Mouse (Mus musculus) intestine, postnatal 0 days (tissue): ENCODE results near the gene Sel1l. TPM values are rescaled to one million over a fixed set of nuclear protein-coding genes. Genes with fewer than 3 reads are reported as not detected.

Experiments
- ATAC-seq: fragments of 200-750 bp; cut with Nextera tagmentation; 2 replicates; pipeline ENCODE4 v1.8.0; 2017; ENCODE audit warnings: mild to moderate bottlenecking, moderate TSS enrichment, moderate library complexity
- H3K27ac ChIP-seq: fragments of 300-500 bp; sonication (generic); 2 replicates; pipeline ENCODE4 v1.5.1; 2014; ENCODE audit warnings: mild to moderate bottlenecking, low read depth, low read length, moderate library complexity
- H3K27me3 ChIP-seq: fragments of 300-500 bp; sonication (generic); replicated peaks from 2 replicates; pipeline ENCODE4 v1.6.1; 2014; ENCODE audit warnings: low read length, mixed read lengths; ENCODE audit not compliant: control insufficient read depth, insufficient read depth
- H3K36me3 ChIP-seq: fragments of 300-500 bp; sonication (generic); 2 replicates; pipeline ENCODE4 v1.6.1; 2014; ENCODE audit warnings: mild to moderate bottlenecking, moderate library complexity; ENCODE audit not compliant: control insufficient read depth, insufficient read depth
- H3K4me1 ChIP-seq: fragments of 300-500 bp; sonication (generic); replicated peaks from 2 replicates; pipeline ENCODE4 v1.6.1; 2014; ENCODE audit warnings: antibody characterized with exemption, low read length, mixed read lengths; ENCODE audit not compliant: control insufficient read depth, insufficient read depth
- H3K4me2 ChIP-seq: fragments of 300-500 bp; sonication (generic); replicated peaks from 2 replicates; pipeline ENCODE4 v1.6.1; 2014; ENCODE audit warnings: low read depth, mild to moderate bottlenecking, moderate library complexity
- H3K4me3 ChIP-seq: fragments of 300-500 bp; sonication (generic); 2 replicates; pipeline ENCODE4 v1.5.1; 2014; ENCODE audit warnings: low read depth, low read length
- H3K9ac ChIP-seq: fragments of 300-500 bp; sonication (generic); 2 replicates; pipeline ENCODE4 v1.6.1; 2014; ENCODE audit warnings: mild to moderate bottlenecking, low read depth, low read length
- H3K9me3 ChIP-seq: fragments of 300-500 bp; sonication (generic); 2 replicates; pipeline ENCODE4 v1.6.1; 2016; ENCODE audit warnings: mixed run types; ENCODE audit not compliant: control insufficient read depth
- CTCF ChIP-seq: sonication (generic); IDR thresholded peaks from 2 replicates; pipeline ENCODE4 v1.5.1; 2016; ENCODE audit warnings: low read depth, mild to moderate bottlenecking, control low read depth, antibody characterized with exemption, moderate library complexity
- WGBS: fragments of 180-500 bp; shearing (Covaris S2); extraction: QIAGEN DNeasy Blood & Tissue Kit; methylation state at CpG from one replicate; pipeline ENCODE4 v1.1.7; 2014; 5-methylcytosine and 5-hydroxymethylcytosine counted together
- polyA plus RNA-seq: library from polyadenylated mRNA; unstranded; fragments of >200 nt; fragmentation: Nextera tagmentation; extraction: Ambion mirVana; gene quantifications from 2 replicates; pipeline ENCODE4 v1.2.1, GENCODE M21; 2015

Sel1l gene
- polyA plus RNA-seq, 1 experiment from 2014 or later = 88.2 TPM

DNA sequence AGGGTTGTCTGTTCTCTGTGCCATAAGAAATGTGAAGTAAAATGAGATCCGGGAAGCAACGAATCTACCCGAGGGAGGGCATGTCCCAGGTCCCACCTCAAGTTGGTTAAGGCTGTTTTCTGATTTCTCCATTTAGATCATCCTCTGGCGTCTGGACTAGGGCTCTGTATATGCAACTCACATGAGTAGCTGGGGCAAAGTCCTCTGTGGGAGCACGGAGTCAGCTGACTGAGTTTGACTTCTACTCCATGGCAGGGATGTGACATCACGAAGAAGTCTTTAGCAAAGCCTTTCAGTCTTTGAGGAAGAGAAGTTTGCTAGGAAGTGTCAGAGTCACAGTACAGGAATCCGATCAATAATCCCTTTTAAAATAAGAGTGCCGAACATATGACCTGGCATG is 40.0 kb downstream of the Sel1l start:
- Histone ChIP-seq H3K4me2 (no peak overlapping the region), H3K4me3 (no peak overlapping the region), H3K9ac (no peak overlapping the region), H3K9me3 (no peaks in the 10 kb centered on the region), H3K27ac (0 out of 2 replicates have a peak overlapping the region, but pooled peaks have one; percentile 29), H3K27me3 (no peaks in the 10 kb centered on the region), H3K36me3 (peaks cover 57% of the 10 kb centered on the region), H3K4me1 (no peaks in the 10 kb centered on the region)
- ATAC-seq = peak; percentile 70
- 75% methylated on average over 8 of the region's 8 CpGs for WGBS
- TF ChIP-seq CTCF = no peak

DNA sequence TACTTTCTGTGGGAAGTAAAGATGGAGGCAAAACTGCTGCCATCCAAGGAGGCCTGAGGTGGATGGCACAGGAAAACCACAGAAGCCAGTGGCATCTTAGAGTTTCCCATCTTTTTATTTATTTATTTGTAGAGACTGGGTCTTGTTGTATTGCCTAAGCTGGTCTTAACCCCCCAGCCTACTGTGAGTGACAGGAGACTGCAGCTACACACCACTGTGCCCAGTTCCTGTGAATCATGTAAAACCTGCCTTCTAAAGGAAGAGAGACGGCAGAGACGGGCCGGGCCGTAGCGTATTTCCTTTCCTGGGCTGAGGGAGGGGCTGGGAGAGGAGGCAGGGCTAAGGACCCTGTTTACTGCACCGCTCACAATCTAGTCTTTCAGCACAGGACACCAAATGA is 41.2 kb downstream of the Sel1l start:
- Histone ChIP-seq H3K9me3 (no peaks in the 10 kb centered on the region), H3K4me2 (no peak overlapping the region), H3K4me3 (no peak overlapping the region), H3K9ac (no peak overlapping the region), H3K27ac (no peak overlapping the region), H3K4me1 (no peaks in the 10 kb centered on the region), H3K36me3 (peaks cover 46% of the 10 kb centered on the region), H3K27me3 (no peaks in the 10 kb centered on the region)
- no peak for ATAC-seq
- no peak for TF ChIP-seq CTCF
- WGBS = 76% methylated on average over 6 of the region's 6 CpGs

DNA sequence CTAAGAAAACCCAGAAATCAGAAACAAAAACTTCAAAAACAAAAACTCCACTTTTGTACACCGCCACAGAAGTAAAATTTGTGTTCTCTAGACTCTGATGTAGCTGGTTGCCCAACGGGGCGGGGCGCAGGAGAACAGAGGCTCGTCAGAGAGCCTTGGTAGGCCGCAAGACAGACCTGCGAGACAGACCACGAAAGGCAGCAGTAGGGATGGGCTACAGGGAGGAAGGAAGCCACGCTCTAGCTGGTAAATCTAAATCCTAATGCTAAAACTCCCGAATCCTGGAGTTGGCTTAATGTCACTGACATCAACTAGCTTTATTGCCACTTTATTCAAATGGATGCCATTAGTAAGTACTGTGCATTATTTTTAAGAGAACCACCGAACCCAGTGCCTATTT is 41.9 kb downstream of the Sel1l start:
- no peaks in the 10 kb centered on the region for H3K27me3 ChIP-seq
- no peak overlapping the region for H3K27ac ChIP-seq
- no peak for TF ChIP-seq CTCF
- H3K4me2 ChIP-seq = no peak overlapping the region
- H3K9ac ChIP-seq = no peak overlapping the region
- no peak for ATAC-seq
- H3K4me1 ChIP-seq = no peaks in the 10 kb centered on the region
- no peaks in the 10 kb centered on the region for H3K9me3 ChIP-seq
- peaks cover 39% of the 10 kb centered on the region for H3K36me3 ChIP-seq
- 83% methylated on average over 11 of the region's 11 CpGs for WGBS
- H3K4me3 ChIP-seq = no peak overlapping the region

DNA sequence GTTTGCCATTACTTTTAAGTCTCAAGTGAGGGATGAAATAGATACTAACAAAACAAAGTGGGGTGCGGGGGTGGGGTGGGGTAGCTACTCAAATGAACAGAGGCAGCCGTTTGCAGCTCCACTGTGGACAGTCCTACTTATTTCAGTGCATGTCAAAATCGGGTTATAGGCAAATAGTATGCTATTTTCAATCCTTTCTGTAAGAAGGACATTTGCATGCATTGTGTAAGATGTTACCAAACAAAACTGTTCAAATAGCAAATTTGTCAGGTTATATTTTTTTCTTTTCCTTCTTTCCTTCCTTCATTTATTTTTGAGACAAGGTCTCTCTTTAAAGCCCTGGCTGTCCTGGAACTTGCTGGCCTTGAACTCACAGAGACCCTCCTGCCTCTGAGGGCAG is 44.7 kb downstream of the Sel1l start:
- peaks cover 15% of the 10 kb centered on the region for H3K36me3 ChIP-seq
- no peak for ATAC-seq
- no peak overlapping the region for H3K4me2 ChIP-seq
- no peaks in the 10 kb centered on the region for H3K9me3 ChIP-seq
- 83% methylated on average over 3 of the region's 3 CpGs for WGBS
- TF ChIP-seq CTCF = no peak
- no peak overlapping the region for H3K4me3 ChIP-seq
- no peaks in the 10 kb centered on the region for H3K4me1 ChIP-seq
- H3K9ac ChIP-seq = no peak overlapping the region
- no peak overlapping the region for H3K27ac ChIP-seq
- H3K27me3 ChIP-seq = no peaks in the 10 kb centered on the region

DNA sequence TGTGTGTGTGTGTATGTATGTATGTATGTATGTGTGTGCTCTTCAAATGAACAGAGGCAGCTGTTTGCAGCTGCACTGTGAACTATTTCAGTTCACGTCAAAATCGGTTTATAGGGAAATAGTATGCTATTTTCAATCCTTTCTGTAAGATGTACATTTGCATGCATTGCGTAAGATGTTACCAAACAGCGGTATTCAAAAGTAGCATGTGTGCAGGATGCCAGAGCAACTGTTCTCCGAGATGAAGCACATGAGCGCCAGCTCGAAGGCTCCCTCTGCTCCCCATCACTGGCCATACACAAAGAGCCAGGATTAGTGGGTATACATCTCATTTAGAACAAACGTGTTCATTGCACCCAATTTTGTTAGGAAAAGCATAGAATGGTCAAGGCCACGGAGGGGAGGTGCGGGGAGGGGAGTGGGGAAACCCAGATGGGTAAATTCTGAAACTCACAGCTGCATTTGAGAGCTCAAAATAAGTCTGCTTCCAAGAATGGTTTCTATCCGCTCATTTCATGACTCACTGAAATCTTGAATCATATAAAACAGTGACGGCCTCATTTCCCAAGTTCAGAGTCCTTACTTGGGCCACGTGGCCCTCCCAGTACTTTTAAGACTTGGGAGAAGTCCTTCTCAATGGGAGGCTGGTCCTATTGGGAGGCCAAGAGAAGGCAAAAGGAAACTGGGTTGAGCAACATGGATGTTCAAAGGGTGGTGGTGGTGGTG is 45.6 kb downstream of the Sel1l start:
- no peaks in the 10 kb centered on the region for H3K4me1 ChIP-seq
- no peaks in the 10 kb centered on the region for H3K9me3 ChIP-seq
- WGBS = 77% methylated on average over 13 of the region's 13 CpGs
- H3K27ac ChIP-seq = no peak overlapping the region
- TF ChIP-seq CTCF = no peak
- no peak overlapping the region for H3K9ac ChIP-seq
- no peak overlapping the region for H3K4me3 ChIP-seq
- no peak for ATAC-seq
- H3K27me3 ChIP-seq = no peaks in the 10 kb centered on the region
- H3K4me2 ChIP-seq = no peak overlapping the region
- peaks cover 6% of the 10 kb centered on the region; the same call in 1 of the 2 replicates for H3K36me3 ChIP-seq

DNA sequence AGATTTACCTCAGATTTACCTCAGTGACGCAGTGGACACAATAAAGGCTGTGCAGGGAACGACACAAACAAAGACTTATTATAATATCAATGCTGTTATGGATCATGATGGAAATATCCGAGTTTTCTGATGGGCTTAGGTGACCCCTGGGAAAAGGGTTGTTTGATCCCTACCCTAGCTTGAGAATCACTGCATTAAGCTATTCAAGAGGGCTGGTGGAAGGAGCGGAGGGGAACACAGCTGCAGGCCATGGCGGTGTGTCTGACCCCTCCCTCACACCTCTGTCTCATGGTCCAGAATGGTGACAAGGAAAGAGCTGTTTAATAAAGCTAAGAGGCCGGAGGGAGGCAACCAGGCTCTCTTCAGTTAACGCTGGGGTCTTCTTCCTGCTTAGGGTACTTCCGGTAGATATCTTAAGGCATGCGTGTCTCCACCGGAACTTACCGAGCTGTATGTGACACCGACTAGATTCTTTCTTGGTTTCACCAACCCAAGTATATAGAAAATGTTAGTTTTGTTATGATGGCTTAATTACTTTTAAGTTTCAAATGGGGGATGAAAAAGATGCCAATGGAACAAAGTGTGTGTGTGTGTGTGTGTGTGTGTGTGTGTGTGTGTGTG is 46.3 kb downstream of the Sel1l start:
- Histone ChIP-seq H3K9ac (no peak overlapping the region), H3K9me3 (no peaks in the 10 kb centered on the region), H3K4me3 (no peak overlapping the region), H3K27ac (no peak overlapping the region), H3K27me3 (no peaks in the 10 kb centered on the region), H3K36me3 (peaks cover under 1% of the 10 kb centered on the region; the same call in 1 of the 2 replicates), H3K4me1 (no peaks in the 10 kb centered on the region), H3K4me2 (no peak overlapping the region)
- WGBS = 90% methylated on average over 12 of the region's 12 CpGs
- no peak for ATAC-seq
- TF ChIP-seq CTCF = no peak
